Mouse (Mus musculus): ENCODE results near the gene Parn.

GRCm38 (mm10) chr16:13660736-13661135, 7.2 kb downstream of the Parn start:
- TF ChIP-seq CTCF (IDR thresholded peaks at IDR 0.05; ENCODE audit: low read depth) = no peak
- no peak for TF ChIP-seq EP300 (IDR thresholded peaks at IDR 0.05; ENCODE audit: low read depth)
